Mouse (Mus musculus) ES-E14 (cell line): ENCODE measurements around the gene Simc1. TPM values are rescaled to one million over a fixed set of nuclear protein-coding genes. Genes with fewer than 3 reads are reported as not detected.

Experiments used
- DNase-seq: peaks from one replicate; pipeline ENCODE4 v3.0.0-alpha.2; 2013; ENCODE audit warnings: low read depth, low spot score
- H3K27ac ChIP-seq: 2 replicates; pipeline ENCODE4 v1.5.1; 2012; ENCODE audit warnings: low read depth, mild to moderate bottlenecking, low read length, moderate library complexity, mixed read lengths; ENCODE audit not compliant: poor library complexity, insufficient read depth, severe bottlenecking
- H3K36me3 ChIP-seq: 2 replicates; pipeline ENCODE4 v1.6.1; 2012; ENCODE audit warnings: mild to moderate bottlenecking, low read length, moderate library complexity, mixed read lengths; ENCODE audit not compliant: control insufficient read depth, poor library complexity, insufficient read depth, severe bottlenecking
- H3K4me1 ChIP-seq, 2 experiments: fragments of 150-350 bp in 1 of 2; sonication (generic) in 1 of 2; 2 replicates each; pipeline ENCODE4 v1.6.1; 2012; ENCODE audit warnings: low read length in 2 of 2, mild to moderate bottlenecking in 1 of 2, mixed read lengths in 1 of 2; ENCODE audit not compliant: control insufficient read depth in 2 of 2, insufficient read depth in 2 of 2, poor library complexity in 1 of 2
- H3K4me3 ChIP-seq, 2 experiments: fragments of 150-350 bp in 1 of 2; sonication (generic) in 1 of 2; 2 replicates each; pipeline ENCODE4 v1.5.1; 2012; ENCODE audit warnings: low read length in 2 of 2, low read depth in 1 of 2, mild to moderate bottlenecking in 1 of 2, mixed read lengths in 1 of 2; ENCODE audit not compliant: insufficient read depth in 1 of 2, poor library complexity in 1 of 2, severe bottlenecking in 1 of 2
- H3K9ac ChIP-seq: 2 replicates; pipeline ENCODE4 v1.6.1; 2012; ENCODE audit warnings: low read depth, mild to moderate bottlenecking, low read length, mixed read lengths; ENCODE audit not compliant: poor library complexity, insufficient read depth, severe bottlenecking
- H3K9me3 ChIP-seq: fragments of 150-350 bp; sonication (generic); 2 replicates; pipeline ENCODE4 v1.6.1; 2012; ENCODE audit warnings: low read depth, mild to moderate bottlenecking, low read length; ENCODE audit not compliant: control insufficient read depth, insufficient read depth
- CHD2 ChIP-seq: IDR thresholded peaks from 2 replicates; pipeline ENCODE4 v1.6.1; 2014; ENCODE audit warnings: mild to moderate bottlenecking, low read depth, low read length, inconsistent platforms
- HCFC1 ChIP-seq: IDR thresholded peaks from 2 replicates; pipeline ENCODE4 v1.6.1; 2012; ENCODE audit warnings: low read length, inconsistent platforms, borderline replicate concordance; ENCODE audit not compliant: insufficient read depth
- MAFK ChIP-seq: IDR thresholded peaks from 2 replicates; pipeline ENCODE4 v1.6.1; 2014; ENCODE audit warnings: mild to moderate bottlenecking, low read depth, low read length, inconsistent platforms; ENCODE audit not compliant: insufficient read depth
- ZC3H11A ChIP-seq: IDR thresholded peaks from 2 replicates; pipeline ENCODE4 v1.6.1; 2012; ENCODE audit warnings: low read depth, mild to moderate bottlenecking, inconsistent platforms, low read length, borderline replicate concordance
- ZNF384 ChIP-seq: IDR thresholded peaks from 2 replicates; pipeline ENCODE4 v1.6.1; 2012; ENCODE audit warnings: low read depth, low read length, inconsistent platforms
- in situ Hi-C, 2 experiments: fragments of 600-800 bp; cut with MboI; formaldehyde crosslinking; loops; one replicate each; pipeline ENCODE4 v1.15.1; 2025; ENCODE audit warnings: low sequenced_read_pairs in 2 of 2, inconsistent platforms in 1 of 2; ENCODE audit not compliant: unreplicated experiment in 2 of 2
- total RNA-seq: library from RNA; depleted of rRNA; stranded (reverse); fragments of 300-350 nt; gene quantifications from 2 replicates; pipeline ENCODE4 v1.2.3, GENCODE M21; 2012

Gene Simc1
- total RNA-seq, 1 experiment = 10.8 TPM

- Histone ChIP-seq H3K36me3 (no peaks in the 10 kb centered on the region; the same call in 1 of the 2 replicates), H3K27ac (no peak overlapping the region), H3K4me1 (peaks cover 10 to 15% of the 10 kb centered on the region in 2 experiments; a peak in 3 of 4 replicates), H3K9ac (no peak overlapping the region), H3K9me3 (no peaks in the 10 kb centered on the region), H3K4me3 (no peak overlapping the region)
- TF ChIP-seq ZC3H11A (no peak), CHD2 (no peak), ZNF384 (no peak), HCFC1 (no peak), MAFK (no peak)
- no peak for DNase-seq
- in situ Hi-C loops = no loop called here
Measured at GRCm38 (mm10) chr13:54568380-54568779, 64.8 kb downstream of the Simc1 start.

GRCm38 (mm10) chr13:54569282-54569681 lies 65.7 kb downstream of the Simc1 start:
- H3K4me3 ChIP-seq = no peak overlapping the region
- no peak for DNase-seq
- peaks cover 10 to 16% of the 10 kb centered on the region in 2 experiments; a peak in 3 of 4 replicates for H3K4me1 ChIP-seq
- no peak overlapping the region for H3K27ac ChIP-seq
- no peaks in the 10 kb centered on the region for H3K36me3 ChIP-seq
- in situ Hi-C loops = no loop called here
- no peak overlapping the region for H3K9ac ChIP-seq
- no peak for TF ChIP-seq MAFK
- TF ChIP-seq HCFC1 = no peak
- no peak for TF ChIP-seq ZC3H11A
- TF ChIP-seq ZNF384 = no peak
- no peak for TF ChIP-seq CHD2
- no peaks in the 10 kb centered on the region for H3K9me3 ChIP-seq

- H3K9me3 ChIP-seq = no peaks in the 10 kb centered on the region
- no peak for DNase-seq
- H3K4me3 ChIP-seq = no peak overlapping the region
- H3K36me3 ChIP-seq = no peaks in the 10 kb centered on the region
- H3K27ac ChIP-seq = no peak overlapping the region
- in situ Hi-C loops = no loop called here
- no peak overlapping the region for H3K9ac ChIP-seq
- no peak for TF ChIP-seq HCFC1
- no peak for TF ChIP-seq CHD2
- TF ChIP-seq ZC3H11A = no peak
- TF ChIP-seq ZNF384 = no peak
- TF ChIP-seq MAFK = no peak
- H3K4me1 ChIP-seq = peaks cover 10 to 19% of the 10 kb centered on the region in 2 experiments; a peak in 3 of 4 replicates
Measured at GRCm38 (mm10) chr13:54570736-54571135, 67.2 kb downstream of the Simc1 start.

- Histone ChIP-seq H3K4me1 (peaks cover 7 to 13% of the 10 kb centered on the region in 2 experiments; a peak in 3 of 4 replicates), H3K4me3 (no peak overlapping the region), H3K27ac (no peak overlapping the region), H3K9me3 (no peaks in the 10 kb centered on the region), H3K36me3 (no peaks in the 10 kb centered on the region), H3K9ac (no peak overlapping the region)
- in situ Hi-C loops = no loop called here
- no peak for DNase-seq
- TF ChIP-seq MAFK (no peak), ZNF384 (no peak), ZC3H11A (no peak), CHD2 (no peak), HCFC1 (no peak)
Measured at GRCm38 (mm10) chr13:54571637-54572036, 68.1 kb downstream of the Simc1 start.

GRCm38 (mm10) chr13:54572621-54573020 lies 69.0 kb downstream of the Simc1 start:
- Histone ChIP-seq H3K27ac (no peak overlapping the region), H3K9ac (no peak overlapping the region), H3K36me3 (no peaks in the 10 kb centered on the region), H3K9me3 (no peaks in the 10 kb centered on the region), H3K4me3 (no peak overlapping the region), H3K4me1 (peaks cover 7 to 10% of the 10 kb centered on the region in 2 experiments; a peak in 3 of 4 replicates)
- TF ChIP-seq MAFK (no peak), ZNF384 (no peak), CHD2 (no peak), HCFC1 (no peak), ZC3H11A (no peak)
- DNase-seq = no peak
- in situ Hi-C loops = no loop called here
